Mouse (Mus musculus) heart, embryonic 16.5 days (tissue): ENCODE measurements around the gene Cntn4. TPM values are rescaled to one million over a fixed set of nuclear protein-coding genes. Genes with fewer than 3 reads are reported as not detected.

Experiments used
- ATAC-seq: fragments of 200-750 bp; cut with Nextera tagmentation; replicated peaks from 2 replicates; pipeline ENCODE4 v1.8.0; 2017; ENCODE audit warnings: moderate number of reproducible peaks; ENCODE audit not compliant: insufficient read depth, low FRiP score; ENCODE audit errors: extremely low read depth
- H3K27ac ChIP-seq: fragments of 300-500 bp; sonication (generic); 2 replicates; pipeline ENCODE4 v1.5.1; 2014; ENCODE audit warnings: mild to moderate bottlenecking, low read length, control low read depth, moderate library complexity
- H3K27me3 ChIP-seq: fragments of 300-500 bp; sonication (generic); 2 replicates; pipeline ENCODE4 v1.6.1; 2014; ENCODE audit warnings: low read length, mixed read lengths; ENCODE audit not compliant: control insufficient read depth, insufficient read depth
- H3K36me3 ChIP-seq: fragments of 300-500 bp; sonication (generic); 2 replicates; pipeline ENCODE4 v1.6.1; 2014; ENCODE audit not compliant: control insufficient read depth, insufficient read depth
- H3K4me1 ChIP-seq: fragments of 300-500 bp; sonication (generic); 2 replicates; pipeline ENCODE4 v1.6.1; 2014; ENCODE audit warnings: low read length, mixed read lengths; ENCODE audit not compliant: control insufficient read depth, insufficient read depth
- H3K4me2 ChIP-seq: fragments of 300-500 bp; sonication (generic); 2 replicates; pipeline ENCODE4 v1.6.1; 2014; ENCODE audit warnings: low read depth, mild to moderate bottlenecking, control low read depth, low read length
- H3K4me3 ChIP-seq: fragments of 300-500 bp; sonication (generic); 2 replicates; pipeline ENCODE4 v1.5.1; 2014; ENCODE audit warnings: mild to moderate bottlenecking, control low read depth, low read length
- H3K9ac ChIP-seq: fragments of 300-500 bp; sonication (generic); 2 replicates; pipeline ENCODE4 v1.6.1; 2014; ENCODE audit warnings: low read length, control low read depth
- H3K9me3 ChIP-seq: fragments of 300-500 bp; sonication (generic); replicated peaks from 2 replicates; pipeline ENCODE4 v1.6.1; 2016; ENCODE audit warnings: low read length; ENCODE audit not compliant: control insufficient read depth
- WGBS: fragments of 180-500 bp; shearing (Covaris S2); extraction: QIAGEN DNeasy Blood & Tissue Kit; methylation state at CpG from one replicate; pipeline ENCODE4 v1.1.7; 2014; 5-methylcytosine and 5-hydroxymethylcytosine counted together
- polyA plus RNA-seq: library from polyadenylated mRNA; unstranded; fragments of >200 nt; fragmentation: Nextera tagmentation; extraction: Ambion mirVana; gene quantifications from 2 replicates; pipeline ENCODE4 v1.2.1, GENCODE M21; 2015

Cntn4 gene
- polyA plus RNA-seq, 1 experiment from 2014 or later, result 0.28 TPM

GRCm38 (mm10) chr6:106013018-106013417, 335.6 kb downstream of the Cntn4 start:
- H3K4me2 ChIP-seq, result no peak overlapping the region
- WGBS, result 71% methylated on average over 5 of the region's 5 CpGs
- H3K27me3 ChIP-seq, result no peaks in the 10 kb centered on the region
- no peaks in the 10 kb centered on the region for H3K36me3 ChIP-seq
- ATAC-seq, result no peak
- H3K9me3 ChIP-seq, result no peaks in the 10 kb centered on the region
- H3K9ac ChIP-seq, result no peak overlapping the region
- no peak overlapping the region for H3K27ac ChIP-seq
- H3K4me3 ChIP-seq, result no peak overlapping the region
- H3K4me1 ChIP-seq, result no peaks in the 10 kb centered on the region

DNA sequence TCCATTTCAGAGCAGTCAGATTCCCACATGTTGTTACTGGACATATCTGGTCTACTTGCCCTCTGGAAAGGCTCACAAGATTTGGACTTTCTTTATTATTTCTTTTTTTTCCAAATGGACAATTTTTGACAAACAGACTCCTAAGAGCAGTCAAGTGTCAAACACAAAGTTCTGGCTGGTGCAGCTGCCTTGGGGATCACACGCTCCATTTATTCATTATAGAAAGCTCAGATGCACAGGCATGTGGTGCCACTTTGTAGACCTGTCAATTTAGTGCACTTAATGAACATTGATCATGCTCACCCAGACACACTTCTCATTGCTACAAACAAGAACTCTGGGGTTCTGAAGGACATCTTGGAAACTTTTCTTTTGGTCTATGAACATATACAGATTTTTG, 337.7 kb downstream of the Cntn4 start:
- H3K4me2 ChIP-seq, result no peak overlapping the region
- H3K27ac ChIP-seq, result no peak overlapping the region
- no peak for ATAC-seq
- H3K9ac ChIP-seq, result no peak overlapping the region
- WGBS, result 68% methylated on average over 1 of the region's 1 CpGs
- H3K27me3 ChIP-seq, result no peaks in the 10 kb centered on the region
- H3K9me3 ChIP-seq, result no peaks in the 10 kb centered on the region
- H3K4me1 ChIP-seq, result no peaks in the 10 kb centered on the region
- no peaks in the 10 kb centered on the region for H3K36me3 ChIP-seq
- H3K4me3 ChIP-seq, result no peak overlapping the region

- Histone ChIP-seq H3K4me1 (no peaks in the 10 kb centered on the region), H3K4me2 (no peak overlapping the region), H3K27me3 (no peaks in the 10 kb centered on the region), H3K4me3 (no peak overlapping the region), H3K27ac (no peak overlapping the region), H3K9ac (no peak overlapping the region), H3K36me3 (no peaks in the 10 kb centered on the region), H3K9me3 (no peaks in the 10 kb centered on the region)
- ATAC-seq, result no peak
- WGBS, result 71% methylated on average over 2 of the region's 2 CpGs
These were observed 371.4 kb downstream of the Cntn4 start for GRCm38 (mm10) chr6:106048878-106049277.

DNA sequence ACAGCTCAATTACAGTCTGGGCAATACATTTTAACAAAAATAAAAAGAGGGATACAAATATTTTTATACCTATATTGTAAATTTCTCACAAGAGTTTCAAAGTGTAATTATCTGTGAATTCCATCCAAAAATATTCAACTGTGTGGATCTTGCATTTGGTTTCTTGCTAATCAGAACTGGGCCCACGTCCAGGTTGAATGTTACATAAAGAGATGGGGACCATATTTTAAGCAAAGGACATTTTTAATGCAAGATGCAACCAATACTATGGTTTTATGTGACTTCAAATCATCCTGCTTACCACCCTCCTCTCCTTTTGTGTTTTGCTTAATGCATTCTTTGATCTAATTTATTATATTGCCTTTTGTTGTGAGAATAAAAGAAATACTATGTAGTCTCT, 378.7 kb downstream of the Cntn4 start:
- H3K27me3 ChIP-seq, result no peaks in the 10 kb centered on the region
- H3K4me2 ChIP-seq, result no peak overlapping the region
- no peaks in the 10 kb centered on the region for H3K36me3 ChIP-seq
- no peak overlapping the region for H3K27ac ChIP-seq
- WGBS, result 58% methylated on average over 1 of the region's 1 CpGs
- no peaks in the 10 kb centered on the region for H3K4me1 ChIP-seq
- no peaks in the 10 kb centered on the region; the same call in 1 of the 2 replicates for H3K9me3 ChIP-seq
- no peak for ATAC-seq
- no peak overlapping the region for H3K4me3 ChIP-seq
- no peak overlapping the region for H3K9ac ChIP-seq

- no peak overlapping the region for H3K4me2 ChIP-seq
- no peaks in the 10 kb centered on the region for H3K36me3 ChIP-seq
- ATAC-seq, result no peak
- H3K4me3 ChIP-seq, result no peak overlapping the region
- H3K4me1 ChIP-seq, result no peaks in the 10 kb centered on the region
- H3K9ac ChIP-seq, result no peak overlapping the region
- no peaks in the 10 kb centered on the region for H3K27me3 ChIP-seq
- no peaks in the 10 kb centered on the region for H3K9me3 ChIP-seq
- no peak overlapping the region for H3K27ac ChIP-seq
- WGBS, result 60% methylated on average over 4 of the region's 4 CpGs
These were observed 400.7 kb downstream of the Cntn4 start for GRCm38 (mm10) chr6:106078071-106078603.

DNA sequence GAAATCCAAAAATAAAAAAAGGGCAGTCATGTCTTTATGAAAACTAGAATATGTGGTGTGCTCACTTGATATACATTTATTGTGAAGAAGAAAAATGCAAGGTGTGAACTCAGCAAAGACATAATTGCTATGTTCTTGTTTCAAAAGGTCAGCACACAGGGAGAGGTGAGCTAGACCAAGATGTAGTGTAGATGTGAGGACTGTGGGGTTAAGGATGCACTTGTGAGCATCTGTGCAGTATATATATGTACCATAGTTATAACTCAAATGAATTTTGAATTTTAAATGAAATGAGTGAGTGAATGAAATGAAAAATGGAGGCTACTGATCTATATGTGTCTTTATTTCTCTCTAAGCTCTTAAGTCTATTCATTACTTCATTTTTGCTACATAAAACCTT, 401.2 kb downstream of the Cntn4 start:
- Histone ChIP-seq H3K27me3 (no peaks in the 10 kb centered on the region), H3K4me1 (no peaks in the 10 kb centered on the region), H3K27ac (no peak overlapping the region), H3K36me3 (no peaks in the 10 kb centered on the region), H3K4me3 (no peak overlapping the region), H3K9me3 (no peaks in the 10 kb centered on the region), H3K9ac (no peak overlapping the region), H3K4me2 (no peak overlapping the region)
- no peak for ATAC-seq

DNA sequence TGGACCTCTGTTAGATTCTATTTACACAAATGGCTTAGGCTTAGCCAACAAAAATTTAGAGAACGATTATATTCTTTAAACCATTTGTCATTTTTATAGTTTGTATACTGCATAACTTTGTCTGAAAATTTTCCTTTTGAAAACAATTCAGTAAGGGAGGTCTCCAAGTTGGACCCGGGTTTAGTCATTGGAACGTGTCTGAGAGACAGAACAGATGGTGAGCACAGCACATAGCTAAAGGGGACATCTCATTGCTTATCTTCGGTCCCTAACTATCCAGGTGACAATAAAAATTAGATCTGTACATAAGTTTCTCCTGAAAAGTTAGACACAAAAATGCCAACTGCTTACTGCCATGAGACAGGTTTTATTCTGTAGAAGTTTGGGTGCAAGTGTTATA, 420.4 kb downstream of the Cntn4 start:
- ATAC-seq, result no peak
- no peak overlapping the region for H3K4me2 ChIP-seq
- no peak overlapping the region for H3K9ac ChIP-seq
- H3K27me3 ChIP-seq, result no peaks in the 10 kb centered on the region
- H3K4me3 ChIP-seq, result no peak overlapping the region
- WGBS, result 64% methylated on average over 4 of the region's 4 CpGs
- no peaks in the 10 kb centered on the region for H3K4me1 ChIP-seq
- H3K27ac ChIP-seq, result no peak overlapping the region
- H3K36me3 ChIP-seq, result no peaks in the 10 kb centered on the region
- H3K9me3 ChIP-seq, result no peaks in the 10 kb centered on the region

DNA sequence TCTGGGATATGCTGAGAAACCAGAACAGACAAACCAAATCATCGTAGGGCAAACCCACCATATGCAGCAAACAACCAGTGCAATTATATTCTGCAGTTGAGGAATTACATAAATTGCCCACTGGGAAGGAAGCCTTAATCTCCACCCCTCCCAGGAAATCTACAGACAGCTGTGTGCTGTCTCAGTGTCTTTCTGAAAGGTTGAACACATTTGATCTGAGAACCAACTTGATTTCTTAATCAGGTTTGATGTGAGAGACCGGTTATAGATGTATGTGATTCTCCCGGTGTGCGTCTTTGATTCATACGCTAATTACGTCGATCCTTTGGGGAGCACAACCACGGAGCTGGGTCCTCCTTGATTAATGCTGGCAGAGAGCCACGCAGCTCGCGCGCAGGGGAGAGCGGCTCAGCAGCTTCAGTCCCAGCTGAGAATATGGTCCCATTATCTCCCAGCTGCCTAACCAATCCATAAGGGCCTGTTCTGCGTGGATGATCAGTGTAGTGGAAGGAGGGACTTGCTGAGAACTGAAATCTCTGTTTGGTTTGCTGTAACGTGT, 441.1 kb downstream of the Cntn4 start:
- Histone ChIP-seq H3K9ac (no peak overlapping the region), H3K27me3 (no peaks in the 10 kb centered on the region), H3K4me3 (peak overlapping the region; percentile 23), H3K9me3 (no peaks in the 10 kb centered on the region), H3K36me3 (no peaks in the 10 kb centered on the region), H3K4me1 (no peaks in the 10 kb centered on the region), H3K4me2 (peak overlapping the region; percentile 55), H3K27ac (no peak overlapping the region)
- WGBS, result 24% methylated on average over 15 of the region's 15 CpGs
- ATAC-seq, result no peak

GRCm38 (mm10) chr6:106153530-106153929, 476.1 kb downstream of the Cntn4 start:
- ATAC-seq, result no peak
- Histone ChIP-seq H3K4me3 (no peak overlapping the region), H3K27ac (no peak overlapping the region), H3K4me2 (no peak overlapping the region), H3K4me1 (no peaks in the 10 kb centered on the region), H3K9ac (no peak overlapping the region), H3K36me3 (no peaks in the 10 kb centered on the region), H3K27me3 (no peaks in the 10 kb centered on the region), H3K9me3 (no peaks in the 10 kb centered on the region)
- WGBS, result 44% methylated on average over 2 of the region's 2 CpGs
